Mouse (Mus musculus): Measurements from ENCODE around the gene Atp11b.

GRCm38 (mm10) chr3:35779748-35780147 lies 25.8 kb downstream of the Atp11b start:
- TF ChIP-seq CTCF (IDR thresholded peaks at IDR 0.05; ENCODE audit: low read depth): no peak
- no peak for TF ChIP-seq EP300 (IDR thresholded peaks at IDR 0.05; ENCODE audit: low read depth)
